ENCODE assay signal across 8 mouse cellular contexts in genomic region chr7:24506065-24506459, GRCm38 (mm10). TPM values are rescaled to one million over a fixed set of nuclear protein-coding genes. Genes with fewer than 3 reads are reported as not detected.
A peak's percentile ranks its signal among the peaks of the same experiment; 100 is the strongest.
DNase-seq lines count a peak whose midpoint lies in the region; ATAC-seq lines count a peak whose summit lies in the region.

No protein-coding gene starts in this region.

- H3K36me3 ChIP-seq in forebrain, embryonic 11.5 days (ENCODE audit: control insufficient read depth, insufficient read depth, low read length) = no peaks in the 10 kb centered on the region; the same call in 1 of the 2 replicates
- no peaks in the 10 kb centered on the region for H3K36me3 ChIP-seq in intestine, embryonic 16.5 days (ENCODE audit: control insufficient read depth, insufficient read depth, low read length)
- H3K36me3 ChIP-seq in midbrain, embryonic 14.5 days (ENCODE audit: control insufficient read depth, insufficient read depth, low read length) = peaks cover 38% of the 10 kb centered on the region

- no peaks in the 10 kb centered on the region for H3K27me3 ChIP-seq in forebrain, embryonic 11.5 days (ENCODE audit: control insufficient read depth, insufficient read depth, low read length)
- peaks cover 3% of the 10 kb centered on the region; the same call in 1 of the 2 replicates for H3K27me3 ChIP-seq in intestine, embryonic 16.5 days (replicated peaks; ENCODE audit: control insufficient read depth, insufficient read depth, low read length)
- no peaks in the 10 kb centered on the region for H3K27me3 ChIP-seq in midbrain, embryonic 14.5 days (ENCODE audit: control insufficient read depth, insufficient read depth, low read length)

- ATAC-seq in forebrain, embryonic 11.5 days (replicated peaks; ENCODE audit: low FRiP score) = no peak
- ATAC-seq in intestine, embryonic 16.5 days = no peak
- no peak for ATAC-seq in midbrain, embryonic 14.5 days (ENCODE audit: low FRiP score, low TSS enrichment)

- peak overlapping the region; percentile 57 for H3K4me3 ChIP-seq in forebrain, embryonic 11.5 days (ENCODE audit: low read depth, low read length)
- H3K4me3 ChIP-seq in intestine, embryonic 16.5 days (ENCODE audit: low read length) = peak overlapping the region; percentile 72
- peak overlapping the region; percentile 63 for H3K4me3 ChIP-seq in midbrain, embryonic 14.5 days (replicated peaks; ENCODE audit: low read depth, low read length)

- H3K4me1 ChIP-seq in forebrain, embryonic 11.5 days (replicated peaks; ENCODE audit: control insufficient read depth, insufficient read depth, low read length) = peaks cover 23% of the 10 kb centered on the region
- peaks cover 37% of the 10 kb centered on the region for H3K4me1 ChIP-seq in intestine, embryonic 16.5 days (ENCODE audit: control insufficient read depth, insufficient read depth, low read length)
- H3K4me1 ChIP-seq in midbrain, embryonic 14.5 days (ENCODE audit: control insufficient read depth, insufficient read depth, low read length) = peaks cover 53% of the 10 kb centered on the region

- H3K4me2 ChIP-seq in forebrain, embryonic 11.5 days (ENCODE audit: low read depth, low read length, severe bottlenecking) = peak overlapping the region; percentile 68
- H3K4me2 ChIP-seq in intestine, embryonic 16.5 days (ENCODE audit: low read depth, low read length) = peak overlapping the region; percentile 89
- H3K4me2 ChIP-seq in midbrain, embryonic 14.5 days (ENCODE audit: low read length) = peak overlapping the region; percentile 75

- peak; percentile 20 for DNase-seq in embryo, embryonic 10.5 days (ENCODE audit: low spot score)
- no peak for DNase-seq in embryo, embryonic 9.5 days (ENCODE audit: extremely low spot score)
- DNase-seq in forebrain, embryonic 11.5 days (ENCODE audit: low spot score) = no peak
- no peak for DNase-seq in midbrain, embryonic 14.5 days
- no peak for DNase-seq in left cerebral cortex, postnatal 4 days
- DNase-seq in right cerebral cortex, postnatal 36 days (ENCODE audit: low spot score in 2 of 2) = no peak
- DNase-seq in thymus, postnatal 0 days (ENCODE audit: low spot score) = no peak

- intact Hi-C loops in left cerebral cortex, postnatal 4 days (cut with DNase I) = no loop called here

- H3K27ac ChIP-seq in forebrain, embryonic 11.5 days (ENCODE audit: low read depth, low read length) = peak overlapping the region; percentile 100
- H3K27ac ChIP-seq in intestine, embryonic 16.5 days (ENCODE audit: low read length) = peak overlapping the region; percentile 97
- peak overlapping the region; percentile 100 for H3K27ac ChIP-seq in midbrain, embryonic 14.5 days (replicated peaks; ENCODE audit: low read depth, low read length)

- WGBS in forebrain, embryonic 11.5 days = 20% methylated on average over 3 of the region's 3 CpGs
- WGBS in intestine, embryonic 16.5 days = 11% methylated on average over 3 of the region's 3 CpGs
- WGBS in midbrain, embryonic 14.5 days = 8% methylated on average over 3 of the region's 3 CpGs

- H3K9ac ChIP-seq in forebrain, embryonic 11.5 days (ENCODE audit: low read length) = peak overlapping the region; percentile 94
- peak overlapping the region; percentile 92 for H3K9ac ChIP-seq in intestine, embryonic 16.5 days (ENCODE audit: low read depth, low read length)
- peak overlapping the region; percentile 91 for H3K9ac ChIP-seq in midbrain, embryonic 14.5 days (replicated peaks; ENCODE audit: low read length)

- H3K9me3 ChIP-seq in forebrain, embryonic 11.5 days (ENCODE audit: control insufficient read depth, low read length) = no peaks in the 10 kb centered on the region
- peaks cover 4% of the 10 kb centered on the region; the same call in 1 of the 2 replicates for H3K9me3 ChIP-seq in intestine, embryonic 16.5 days (ENCODE audit: control insufficient read depth, low read length)
- H3K9me3 ChIP-seq in midbrain, embryonic 14.5 days (ENCODE audit: control insufficient read depth, low read length) = no peaks in the 10 kb centered on the region

RNA-seq across cellular contexts. Expression of gene Zfp428, which starts 0.7 kb away (rescaled TPM):
- 109 and 114 TPM in 2 replicates for polyA plus RNA-seq in forebrain, embryonic 11.5 days (2014; fragmentation: Nextera tagmentation; extraction: Ambion mirVana)
- polyA plus RNA-seq in intestine, embryonic 16.5 days (2015; fragmentation: Nextera tagmentation; extraction: Ambion mirVana) = 26.3 and 26.6 TPM in 2 replicates
- 216 and 303 TPM in 2 replicates for polyA plus RNA-seq in midbrain, embryonic 14.5 days (2014; fragmentation: Nextera tagmentation; extraction: Ambion mirVana)
- total RNA-seq in left cerebral cortex, postnatal 4 days (2021) = 100 to 1,000 TPM; 105 to 108 TPM
- 16.5 and 16.7 TPM in 2 replicates for polyA plus RNA-seq in thymus, postnatal 0 days (2015; fragmentation: Nextera tagmentation; extraction: Ambion mirVana)

RNA-seq across cellular contexts. Expression of gene AC161166.1, which starts 6.2 kb away (rescaled TPM):
- 0.96 and 1.3 TPM in 2 replicates for polyA plus RNA-seq in forebrain, embryonic 11.5 days (2014; fragmentation: Nextera tagmentation; extraction: Ambion mirVana)
- 0.13 and 0.20 TPM in 2 replicates for polyA plus RNA-seq in intestine, embryonic 16.5 days (2015; fragmentation: Nextera tagmentation; extraction: Ambion mirVana)
- 0.93 and 1.8 TPM in 2 replicates for polyA plus RNA-seq in midbrain, embryonic 14.5 days (2014; fragmentation: Nextera tagmentation; extraction: Ambion mirVana)
- total RNA-seq in left cerebral cortex, postnatal 4 days (2021) = not detected
- 0.07 TPM in 1 of 2 replicates, not detected in the other for polyA plus RNA-seq in thymus, postnatal 0 days (2015; fragmentation: Nextera tagmentation; extraction: Ambion mirVana)

RNA-seq across cellular contexts. Expression of gene Cadm4, which starts 24.2 kb away (rescaled TPM):
- polyA plus RNA-seq in forebrain, embryonic 11.5 days (2014; fragmentation: Nextera tagmentation; extraction: Ambion mirVana) = 7.1 and 8.9 TPM in 2 replicates
- polyA plus RNA-seq in intestine, embryonic 16.5 days (2015; fragmentation: Nextera tagmentation; extraction: Ambion mirVana) = 1.2 and 1.5 TPM in 2 replicates
- polyA plus RNA-seq in midbrain, embryonic 14.5 days (2014; fragmentation: Nextera tagmentation; extraction: Ambion mirVana) = 26.2 and 63.4 TPM in 2 replicates
- 100 to 1,000 TPM; 332 to 353 TPM for total RNA-seq in left cerebral cortex, postnatal 4 days (2021)
- 0.71 and 0.83 TPM in 2 replicates for polyA plus RNA-seq in thymus, postnatal 0 days (2015; fragmentation: Nextera tagmentation; extraction: Ambion mirVana)

RNA-seq across cellular contexts. Expression of gene Irgq, which starts 24.4 kb away (rescaled TPM):
- polyA plus RNA-seq in forebrain, embryonic 11.5 days (2014; fragmentation: Nextera tagmentation; extraction: Ambion mirVana) = 16.1 and 16.4 TPM in 2 replicates
- 3.3 and 4.1 TPM in 2 replicates for polyA plus RNA-seq in intestine, embryonic 16.5 days (2015; fragmentation: Nextera tagmentation; extraction: Ambion mirVana)
- 24.6 and 30.3 TPM in 2 replicates for polyA plus RNA-seq in midbrain, embryonic 14.5 days (2014; fragmentation: Nextera tagmentation; extraction: Ambion mirVana)
- total RNA-seq in left cerebral cortex, postnatal 4 days (2021) = 100 to 1,000 TPM; 118 to 120 TPM
- 5.5 and 5.7 TPM in 2 replicates for polyA plus RNA-seq in thymus, postnatal 0 days (2015; fragmentation: Nextera tagmentation; extraction: Ambion mirVana)

RNA-seq across cellular contexts. Expression of gene Pinlyp, which starts 39.9 kb away (rescaled TPM):
- not detected in 2 replicates for polyA plus RNA-seq in forebrain, embryonic 11.5 days (2014; fragmentation: Nextera tagmentation; extraction: Ambion mirVana)
- 0.16 TPM in 1 of 2 replicates, not detected in the other for polyA plus RNA-seq in intestine, embryonic 16.5 days (2015; fragmentation: Nextera tagmentation; extraction: Ambion mirVana)
- not detected in 2 replicates for polyA plus RNA-seq in midbrain, embryonic 14.5 days (2014; fragmentation: Nextera tagmentation; extraction: Ambion mirVana)
- under 1 TPM in 1 of 2 experiments, not detected in 1; 0.48 TPM for total RNA-seq in left cerebral cortex, postnatal 4 days (2021)
- polyA plus RNA-seq in thymus, postnatal 0 days (2015; fragmentation: Nextera tagmentation; extraction: Ambion mirVana) = 1.8 and 2.4 TPM in 2 replicates
